In genomic region chr4:149752836-149753235, GRCm38 (mm10) we compare ENCODE assay signal across 11 mouse cellular contexts.
"Had no signal": no experiment of that assay in that cellular context is flagged by ENCODE, and none has a peak within 500 bp of the region (broad histone marks: within the 10 kb centered on the region; RNA-seq: fewer than 3 reads in every experiment).

No protein-coding gene starts in this region.

- H3K27me3 ChIP-seq: limb, embryonic 13.5 days; liver, embryonic 12.5 days; liver, embryonic 15.5 days; lung, embryonic 15.5 days; megakaryocyte, embryonic 14.5 days; neural tube, embryonic 13.5 days had no signal

- H3K4me1 ChIP-seq: lung, embryonic 15.5 days had no signal

- H3K4me3 ChIP-seq: limb, embryonic 10.5 days; limb, embryonic 13.5 days; liver, embryonic 12.5 days; liver, embryonic 15.5 days; lung, embryonic 15.5 days; megakaryocyte, embryonic 14.5 days; midbrain, embryonic 15.5 days; myocyte; neural tube, embryonic 13.5 days had no signal

- H3K9me3 ChIP-seq: limb, embryonic 10.5 days; limb, embryonic 13.5 days; liver, embryonic 12.5 days; liver, embryonic 15.5 days; lung, embryonic 15.5 days; megakaryocyte, embryonic 14.5 days; midbrain, embryonic 15.5 days; neural tube, embryonic 13.5 days had no signal

- H3K27ac ChIP-seq: limb, embryonic 10.5 days; limb, embryonic 13.5 days; liver, embryonic 12.5 days; liver, embryonic 15.5 days; lung, embryonic 15.5 days; midbrain, embryonic 15.5 days; stomach, postnatal 0 days had no signal

- H3K9ac ChIP-seq: limb, embryonic 13.5 days; liver, embryonic 12.5 days; liver, embryonic 15.5 days; lung, embryonic 15.5 days; midbrain, embryonic 15.5 days had no signal

- H3K4me2 ChIP-seq: liver, embryonic 12.5 days; liver, embryonic 15.5 days; lung, embryonic 15.5 days; midbrain, embryonic 15.5 days; neural tube, embryonic 13.5 days had no signal

- H3K36me3 ChIP-seq: lung, embryonic 15.5 days had no signal

- ATAC-seq: intestine, embryonic 16.5 days; liver, embryonic 12.5 days; midbrain, embryonic 15.5 days had no signal
